Mouse (Mus musculus) liver, adult 2 months (tissue): ENCODE data around the gene Pnpla1.

ENCODE experiments used
- CTCF ChIP-seq: fragments of 200-500 bp; IDR thresholded peaks from 2 replicates; pipeline ENCODE4 v1.5.1; 2011; ENCODE audit warnings: low read depth, low read length, control low read depth
- POLR2A ChIP-seq: fragments of 200-500 bp; IDR thresholded peaks from 2 replicates; pipeline ENCODE4 v1.6.1; 2011; ENCODE audit warnings: low read length, control low read depth; ENCODE audit not compliant: insufficient read depth; ENCODE audit errors: extremely low read depth

GRCm38 (mm10) chr17:28829120-28829519 lies 29.1 kb upstream of the Pnpla1 start:
- no peak for TF ChIP-seq CTCF
- TF ChIP-seq POLR2A = no peak
